Mouse (Mus musculus) heart, embryonic 15.5 days (tissue): ENCODE measurements around the gene Tmem220. TPM values are rescaled to one million over a fixed set of nuclear protein-coding genes. Genes with fewer than 3 reads are reported as not detected.

Experiments used
- ATAC-seq: fragments of 200-750 bp; cut with Nextera tagmentation; replicated peaks from 2 replicates; pipeline ENCODE4 v1.8.0; 2017; ENCODE audit warnings: low read depth, moderate TSS enrichment; ENCODE audit not compliant: insufficient number of reproducible peaks, insufficient read depth, low FRiP score
- H3K27ac ChIP-seq: fragments of 300-500 bp; sonication (generic); 2 replicates; pipeline ENCODE4 v1.5.1; 2015; ENCODE audit warnings: mild to moderate bottlenecking, inconsistent platforms
- H3K27me3 ChIP-seq: fragments of 300-500 bp; sonication (generic); 2 replicates; pipeline ENCODE4 v1.6.1; 2015; ENCODE audit warnings: inconsistent platforms
- H3K36me3 ChIP-seq: fragments of 300-500 bp; sonication (generic); 2 replicates; pipeline ENCODE4 v1.6.1; 2015; ENCODE audit warnings: mild to moderate bottlenecking, inconsistent platforms
- H3K4me1 ChIP-seq: fragments of 300-500 bp; sonication (generic); replicated peaks from 2 replicates; pipeline ENCODE4 v1.6.1; 2015; ENCODE audit warnings: inconsistent platforms
- H3K4me2 ChIP-seq: fragments of 300-500 bp; sonication (generic); 2 replicates; pipeline ENCODE4 v1.6.1; 2015; ENCODE audit warnings: inconsistent platforms, mild to moderate bottlenecking, moderate library complexity
- H3K4me3 ChIP-seq: fragments of 300-500 bp; sonication (generic); 2 replicates; pipeline ENCODE4 v1.5.1; 2015; ENCODE audit warnings: mild to moderate bottlenecking, inconsistent platforms
- H3K9ac ChIP-seq: fragments of 300-500 bp; sonication (generic); 2 replicates; pipeline ENCODE4 v1.6.1; 2015; ENCODE audit warnings: mild to moderate bottlenecking, inconsistent platforms
- H3K9me3 ChIP-seq: fragments of 300-500 bp; sonication (generic); replicated peaks from 2 replicates; pipeline ENCODE4 v1.6.1; 2016; ENCODE audit warnings: inconsistent platforms
- WGBS: fragments of 180-500 bp; shearing (Covaris S2); methylation state at CpG from one replicate; pipeline ENCODE4 v1.1.7; 2015; ENCODE audit warnings: mixed read lengths; 5-methylcytosine and 5-hydroxymethylcytosine counted together
- polyA plus RNA-seq: library from polyadenylated mRNA; unstranded; fragments of >200 nt; fragmentation: Nextera tagmentation; extraction: Ambion mirVana; gene quantifications from 2 replicates; pipeline ENCODE4 v1.2.1, GENCODE M21; 2015

The Tmem220 gene
- polyA plus RNA-seq, 1 experiment from 2014 or later, result 1.2 TPM

DNA sequence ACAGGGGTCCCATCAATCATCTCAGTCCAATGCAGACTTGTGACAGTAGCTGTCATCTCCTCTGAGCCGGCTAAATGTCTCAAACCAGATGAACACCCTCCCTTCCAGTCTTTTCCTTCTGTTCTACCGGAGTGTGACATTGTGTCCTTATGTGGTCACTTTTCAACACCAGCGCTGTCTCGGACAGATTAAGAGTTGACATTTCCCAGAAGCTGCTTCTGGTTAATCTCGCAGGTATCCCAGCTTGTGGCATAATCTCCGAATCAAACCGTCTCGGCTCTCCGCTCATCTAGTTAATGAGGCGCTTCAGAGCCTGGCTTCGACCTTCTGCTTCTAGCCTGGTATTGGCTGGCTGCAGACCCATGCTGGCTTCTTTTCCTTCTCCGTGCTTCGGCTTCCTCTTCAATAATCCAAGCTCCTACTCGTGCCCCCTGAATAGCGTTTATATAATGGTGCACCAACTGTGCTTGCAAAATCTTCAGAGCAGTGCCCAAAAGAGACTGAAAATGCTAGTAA, 47.7 kb downstream of the Tmem220 start:
- Histone ChIP-seq H3K4me3 (no peak overlapping the region), H3K27ac (no peak overlapping the region), H3K9me3 (no peaks in the 10 kb centered on the region), H3K4me2 (no peak overlapping the region), H3K9ac (no peak overlapping the region), H3K27me3 (no peaks in the 10 kb centered on the region), H3K4me1 (peaks cover 4% of the 10 kb centered on the region; the same call in 1 of the 2 replicates), H3K36me3 (no peaks in the 10 kb centered on the region)
- WGBS, result 43% methylated on average over 15 of the region's 15 CpGs
- ATAC-seq, result no peak

DNA sequence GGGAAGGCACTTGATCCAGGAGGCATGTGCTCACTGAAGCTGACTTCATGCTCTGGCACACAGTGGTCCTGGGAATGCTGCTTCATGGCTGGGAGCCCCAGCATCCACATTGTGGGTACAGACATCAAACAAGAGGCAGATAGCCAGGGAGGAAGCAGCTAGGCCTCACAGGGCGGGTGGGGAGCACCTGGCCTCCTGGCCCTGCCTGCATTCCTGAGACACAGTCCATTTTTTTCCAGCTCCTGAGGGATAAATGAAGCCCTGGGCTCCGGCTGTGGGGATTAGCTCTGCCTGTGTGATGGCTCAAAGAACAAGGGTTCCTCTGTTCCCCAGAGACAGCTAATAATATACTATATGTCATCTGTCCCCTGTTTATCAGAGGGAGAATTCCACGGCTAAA, 50.1 kb downstream of the Tmem220 start:
- Histone ChIP-seq H3K9ac (no peak overlapping the region), H3K27ac (no peak overlapping the region), H3K36me3 (no peaks in the 10 kb centered on the region), H3K27me3 (peaks cover 5% of the 10 kb centered on the region; the same call in 1 of the 2 replicates), H3K4me2 (no peak overlapping the region), H3K4me1 (peaks cover 4% of the 10 kb centered on the region; the same call in 1 of the 2 replicates), H3K9me3 (no peaks in the 10 kb centered on the region), H3K4me3 (no peak overlapping the region)
- no peak for ATAC-seq
- WGBS, result 40% methylated on average over 3 of the region's 3 CpGs

- WGBS, result 80% methylated on average over 5 of the region's 5 CpGs
- Histone ChIP-seq H3K4me2 (no peak overlapping the region), H3K4me3 (no peak overlapping the region), H3K27me3 (peaks cover 5% of the 10 kb centered on the region; the same call in 1 of the 2 replicates), H3K9me3 (no peaks in the 10 kb centered on the region), H3K36me3 (no peaks in the 10 kb centered on the region), H3K4me1 (peaks cover 4% of the 10 kb centered on the region), H3K27ac (no peak overlapping the region), H3K9ac (no peak overlapping the region)
- ATAC-seq, result no peak
Observed at GRCm38 (mm10) chr11:67076781-67077180, 51.8 kb downstream of the Tmem220 start.

DNA sequence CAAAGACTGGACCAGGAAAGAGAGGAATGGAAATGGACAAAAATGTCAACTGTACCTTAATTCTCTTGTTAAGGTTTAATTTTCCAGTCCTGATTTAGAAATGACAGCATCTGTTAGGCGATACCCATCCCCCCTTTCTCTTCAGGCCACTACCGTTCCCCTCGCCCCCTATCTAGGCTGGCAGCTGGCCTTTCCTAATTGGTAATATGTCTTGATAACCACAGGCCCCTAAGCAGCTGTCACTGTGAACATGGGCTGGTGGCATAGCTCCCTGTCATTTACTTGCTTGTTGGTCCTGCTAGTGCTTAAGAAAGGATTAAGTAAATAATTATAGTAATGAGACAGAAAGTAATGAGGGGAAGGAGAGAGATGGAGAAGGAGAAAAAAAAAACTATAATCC, 52.5 kb downstream of the Tmem220 start:
- no peaks in the 10 kb centered on the region for H3K36me3 ChIP-seq
- H3K27me3 ChIP-seq, result peaks cover 11% of the 10 kb centered on the region
- peaks cover 4% of the 10 kb centered on the region for H3K4me1 ChIP-seq
- H3K9ac ChIP-seq, result no peak overlapping the region
- H3K27ac ChIP-seq, result no peak overlapping the region
- no peak overlapping the region for H3K4me2 ChIP-seq
- WGBS, result 48% methylated on average over 3 of the region's 3 CpGs
- ATAC-seq, result no peak
- H3K9me3 ChIP-seq, result no peaks in the 10 kb centered on the region
- H3K4me3 ChIP-seq, result no peak overlapping the region

DNA sequence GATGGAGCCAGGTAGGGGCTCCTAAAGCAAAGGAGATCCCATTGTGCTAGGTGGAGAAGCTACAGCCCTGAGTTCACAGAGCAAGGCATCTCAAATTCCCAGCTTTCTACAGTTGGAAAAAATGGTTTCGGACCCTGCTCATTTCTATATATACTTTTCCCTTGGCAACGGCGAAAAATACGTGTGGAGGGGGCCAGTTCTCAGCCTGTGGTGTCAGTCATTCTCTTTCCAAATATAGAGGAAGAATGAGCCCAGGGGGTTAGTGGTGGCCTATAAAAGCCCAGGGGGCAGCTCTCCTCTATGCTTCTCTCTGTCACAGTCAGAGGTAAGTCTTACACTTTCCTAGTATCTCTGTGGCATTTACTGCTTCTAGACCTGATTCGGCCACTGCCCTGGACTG, 53.0 kb downstream of the Tmem220 start, which contains the start of gene Myh3:
Gene Myh3, plus strand, starts transcription at position 301 of the 400 bp plus-strand sequence.
- 70% methylated on average over 5 of the region's 5 CpGs for WGBS
- Histone ChIP-seq H3K9me3 (no peaks in the 10 kb centered on the region), H3K4me3 (no peak within 1 kb of the TSS), H3K36me3 (no peaks in the 10 kb centered on the region), H3K9ac (no peak within 1 kb of the TSS), H3K27me3 (peaks cover 16% of the 10 kb centered on the region), H3K27ac (no peak within 1 kb of the TSS), H3K4me2 (no peak within 1 kb of the TSS), H3K4me1 (peaks cover 4% of the 10 kb centered on the region)
- no peak for ATAC-seq

DNA sequence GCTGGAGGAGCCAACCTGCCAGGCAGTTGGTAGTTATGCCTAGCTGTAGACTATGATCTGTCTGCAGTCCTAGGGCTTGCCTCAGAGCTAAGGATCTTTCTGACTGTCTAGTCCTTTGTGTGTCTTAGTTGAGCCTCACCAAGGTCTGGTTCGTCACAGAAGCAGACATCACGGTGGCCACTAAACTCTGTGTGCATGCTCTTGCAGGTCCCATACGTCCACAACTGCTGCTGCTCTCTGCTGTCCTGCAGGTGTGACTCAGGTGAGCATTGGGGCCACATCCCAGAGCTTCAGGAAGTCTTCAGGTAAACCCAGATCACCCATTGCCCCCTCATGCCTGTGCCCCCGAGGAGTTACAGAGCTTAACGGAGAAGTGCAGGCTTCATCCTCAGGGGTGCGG, 53.9 kb downstream of the Tmem220 start:
- ATAC-seq, result no peak
- no peak overlapping the region for H3K27ac ChIP-seq
- peaks cover 4% of the 10 kb centered on the region for H3K4me1 ChIP-seq
- H3K4me3 ChIP-seq, result no peak overlapping the region
- no peaks in the 10 kb centered on the region for H3K36me3 ChIP-seq
- no peaks in the 10 kb centered on the region for H3K9me3 ChIP-seq
- no peak overlapping the region for H3K4me2 ChIP-seq
- peaks cover 25% of the 10 kb centered on the region for H3K27me3 ChIP-seq
- no peak overlapping the region for H3K9ac ChIP-seq
- 81% methylated on average over 6 of the region's 6 CpGs for WGBS

DNA sequence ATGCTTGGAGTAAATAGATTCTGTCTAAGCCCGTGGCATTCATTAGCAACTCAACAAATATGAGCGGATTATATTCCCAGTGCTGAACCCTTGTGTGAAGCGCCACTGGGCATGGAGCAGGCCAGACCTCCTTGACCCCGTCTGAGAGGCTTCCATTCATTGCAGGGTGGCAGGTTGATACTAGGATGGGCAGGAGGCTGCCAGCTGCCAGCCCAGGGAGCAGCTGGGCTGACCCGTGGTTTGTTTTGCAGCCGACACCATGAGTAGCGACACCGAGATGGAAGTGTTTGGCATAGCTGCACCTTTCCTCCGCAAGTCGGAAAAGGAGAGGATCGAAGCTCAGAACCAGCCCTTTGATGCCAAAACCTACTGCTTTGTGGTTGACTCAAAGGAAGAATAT, 54.8 kb downstream of the Tmem220 start:
- ATAC-seq, result no peak
- Histone ChIP-seq H3K4me1 (peaks cover 4% of the 10 kb centered on the region), H3K36me3 (no peaks in the 10 kb centered on the region), H3K9me3 (no peaks in the 10 kb centered on the region), H3K4me2 (no peak overlapping the region), H3K4me3 (no peak overlapping the region), H3K27me3 (peaks cover 33% of the 10 kb centered on the region), H3K27ac (no peak overlapping the region), H3K9ac (no peak overlapping the region)
- WGBS, result 71% methylated on average over 11 of the region's 11 CpGs

DNA sequence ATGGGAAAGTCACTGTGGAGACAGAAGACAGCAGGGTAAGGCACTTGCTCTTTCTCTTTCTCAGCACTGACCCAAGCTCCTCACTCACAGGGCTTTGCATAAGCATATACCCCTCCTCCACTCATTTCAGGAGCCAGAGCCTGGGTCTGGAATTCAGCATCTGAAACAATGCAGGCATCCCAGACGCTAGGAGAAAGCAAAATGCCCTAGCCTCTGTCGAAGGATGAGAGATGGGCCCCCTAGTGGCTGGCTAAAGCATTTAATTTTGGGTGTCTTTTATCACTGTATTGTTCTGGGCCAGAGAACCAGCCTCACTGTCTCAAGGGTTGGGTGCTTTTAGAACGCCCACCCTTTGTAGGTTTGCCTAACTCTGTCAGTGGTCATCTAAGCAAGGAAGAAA, 55.2 kb downstream of the Tmem220 start:
- Histone ChIP-seq H3K4me3 (no peak overlapping the region), H3K9me3 (no peaks in the 10 kb centered on the region), H3K4me2 (no peak overlapping the region), H3K27ac (no peak overlapping the region), H3K36me3 (no peaks in the 10 kb centered on the region), H3K4me1 (no peaks in the 10 kb centered on the region; the same call in none of the 2 replicates), H3K27me3 (peaks cover 37% of the 10 kb centered on the region), H3K9ac (no peak overlapping the region)
- ATAC-seq, result 0 out of 2 replicates have a peak, but pooled peaks have one; percentile 34
- 6% methylated on average over 3 of the region's 3 CpGs for WGBS

DNA sequence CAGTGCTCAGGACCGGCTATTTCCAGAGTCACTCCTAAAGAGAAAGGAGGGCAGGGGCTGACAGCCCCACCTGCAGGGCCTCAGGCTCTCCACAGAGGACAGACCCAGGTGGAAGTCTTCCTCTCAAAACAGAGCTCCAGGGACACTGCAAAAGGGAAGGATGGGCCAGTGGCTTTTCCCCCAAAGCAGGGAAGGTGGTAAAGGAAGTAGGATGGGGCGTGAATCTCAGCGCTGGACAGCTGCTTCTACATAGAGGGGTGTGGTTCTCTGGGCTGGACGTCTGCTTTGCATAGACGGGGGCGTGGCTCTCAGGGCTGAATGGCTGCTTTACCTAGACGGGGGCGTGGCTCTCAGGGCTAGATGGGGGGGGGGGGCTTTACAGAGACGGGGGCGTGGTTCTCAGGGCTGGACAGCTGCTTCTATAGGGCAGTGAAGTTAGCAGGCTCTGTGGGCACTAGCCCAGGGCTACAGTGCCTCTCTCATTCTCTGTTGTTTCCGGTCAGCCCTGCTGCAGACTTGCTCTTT, 56.2 kb downstream of the Tmem220 start:
- no peak overlapping the region for H3K4me3 ChIP-seq
- 5% methylated on average over 11 of the region's 11 CpGs for WGBS
- no peaks in the 10 kb centered on the region for H3K9me3 ChIP-seq
- peaks cover 42% of the 10 kb centered on the region for H3K27me3 ChIP-seq
- ATAC-seq, result peak; percentile 60; the same call in 1 of the 2 replicates
- H3K36me3 ChIP-seq, result no peaks in the 10 kb centered on the region
- no peak overlapping the region for H3K9ac ChIP-seq
- H3K27ac ChIP-seq, result no peak overlapping the region
- no peaks in the 10 kb centered on the region; the same call in none of the 2 replicates for H3K4me1 ChIP-seq
- 0 out of 2 replicates have a peak overlapping the region, but pooled peaks have one; percentile 26 for H3K4me2 ChIP-seq

GRCm38 (mm10) chr11:67082188-67082587, 57.2 kb downstream of the Tmem220 start:
- Histone ChIP-seq H3K27ac (no peak overlapping the region), H3K4me1 (no peaks in the 10 kb centered on the region; the same call in none of the 2 replicates), H3K4me3 (no peak overlapping the region), H3K27me3 (peaks cover 44% of the 10 kb centered on the region), H3K9me3 (no peaks in the 10 kb centered on the region), H3K36me3 (no peaks in the 10 kb centered on the region), H3K9ac (no peak overlapping the region), H3K4me2 (no peak overlapping the region)
- no peak for ATAC-seq
- WGBS, result 70% methylated on average over 7 of the region's 7 CpGs

DNA sequence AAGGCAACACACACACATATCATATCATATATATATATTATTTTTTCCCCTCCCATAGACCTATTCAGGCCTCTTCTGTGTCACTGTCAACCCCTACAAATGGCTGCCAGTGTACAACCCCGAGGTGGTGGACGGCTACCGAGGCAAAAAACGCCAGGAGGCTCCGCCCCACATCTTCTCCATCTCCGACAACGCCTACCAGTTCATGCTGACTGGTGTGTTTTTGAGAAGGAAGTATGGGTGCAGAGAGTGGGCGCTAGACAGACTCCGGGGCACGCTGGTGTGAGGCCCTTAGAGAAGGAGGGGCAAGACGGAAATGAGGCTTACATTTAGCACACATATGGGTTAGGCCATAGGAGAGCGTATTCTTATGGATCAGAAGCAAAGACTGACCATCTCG, 57.8 kb downstream of the Tmem220 start:
- H3K9me3 ChIP-seq, result no peaks in the 10 kb centered on the region
- H3K27me3 ChIP-seq, result peaks cover 44% of the 10 kb centered on the region
- 79% methylated on average over 13 of the region's 13 CpGs for WGBS
- no peak overlapping the region for H3K4me3 ChIP-seq
- ATAC-seq, result no peak
- H3K36me3 ChIP-seq, result no peaks in the 10 kb centered on the region
- H3K9ac ChIP-seq, result no peak overlapping the region
- H3K4me2 ChIP-seq, result no peak overlapping the region
- H3K4me1 ChIP-seq, result no peaks in the 10 kb centered on the region; the same call in none of the 2 replicates
- H3K27ac ChIP-seq, result no peak overlapping the region

- Histone ChIP-seq H3K27ac (no peak overlapping the region), H3K4me1 (no peaks in the 10 kb centered on the region; the same call in none of the 2 replicates), H3K36me3 (no peaks in the 10 kb centered on the region), H3K27me3 (peaks cover 44% of the 10 kb centered on the region), H3K4me2 (no peak overlapping the region), H3K4me3 (no peak overlapping the region), H3K9ac (no peak overlapping the region), H3K9me3 (no peaks in the 10 kb centered on the region)
- WGBS, result 59% methylated on average over 6 of the region's 6 CpGs
- ATAC-seq, result no peak
Observed at GRCm38 (mm10) chr11:67083239-67083638, 58.3 kb downstream of the Tmem220 start.
